Mouse (Mus musculus): ENCODE measurements at regions not wholly inside any gene's neighbourhood (a gene's known extent, or its start where the extent isn't known, plus 50 kb on each side); places are given as distances from the start of the nearest gene placed in this dataset.

DNA sequence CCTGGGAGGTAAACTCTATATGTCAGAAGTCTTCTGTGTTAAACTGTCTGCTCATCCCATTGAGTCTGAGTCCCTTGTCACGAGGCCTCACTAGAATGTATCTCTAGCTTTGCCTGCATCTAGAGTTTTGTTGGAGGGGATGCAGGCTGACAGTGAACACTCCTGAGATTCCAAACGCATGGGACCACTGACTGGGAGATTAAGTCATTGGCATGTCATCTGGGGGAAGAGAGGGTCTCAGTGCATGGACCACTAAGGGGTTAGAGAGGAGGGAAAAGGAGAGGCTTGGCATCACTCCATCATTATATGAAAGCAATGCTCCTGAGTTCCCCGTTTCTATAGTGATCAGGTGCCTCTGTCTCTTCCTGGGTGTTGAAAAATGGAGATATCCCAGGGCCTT lies 114.8 kb upstream of the Vangl1 start:
- intact Hi-C loops (cut with DNase I): no loop called here
- no peak for DNase-seq

- intact Hi-C loops (cut with DNase I): no loop called here
- DNase-seq: no peak
Observed at GRCm38 (mm10) chr3:102316151-102316550, 111.7 kb upstream of the Vangl1 start.

GRCm38 (mm10) chr3:102311482-102312225 lies 107.2 kb upstream of the Vangl1 start:
- intact Hi-C loops (cut with DNase I): loop anchor here (1.0 kb wide), 1 partner anchor 379 kb away; no protein-coding TSS in a partner anchor

DNA sequence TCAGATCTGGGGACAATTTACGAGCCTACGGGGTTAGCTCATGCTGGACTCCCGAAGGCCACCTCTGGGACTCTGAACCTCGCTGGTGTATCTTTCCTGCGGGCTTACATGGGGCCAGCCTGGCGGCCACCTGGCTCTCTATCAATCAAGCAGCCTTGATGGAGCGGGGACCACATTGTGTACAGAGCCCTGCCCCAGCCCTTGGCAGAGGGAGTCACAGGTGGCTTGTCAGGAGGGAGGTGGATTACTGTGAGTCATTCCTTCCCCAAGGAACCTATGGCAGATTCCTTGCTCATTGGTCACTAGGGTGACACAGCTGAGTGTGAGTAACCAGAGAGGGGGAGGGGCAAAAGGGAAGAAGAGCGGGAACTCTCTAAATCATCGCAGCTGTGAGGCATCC lies 105.8 kb upstream of the Vangl1 start:
- DNase-seq: no peak
- intact Hi-C loops (cut with DNase I): no loop called here

More at GRCm38 (mm10) chr3:102311482-102312225, 107.2 kb upstream of the Vangl1 start:
- peak in 1 of 2 experiments; percentile 19 for DNase-seq

DNA sequence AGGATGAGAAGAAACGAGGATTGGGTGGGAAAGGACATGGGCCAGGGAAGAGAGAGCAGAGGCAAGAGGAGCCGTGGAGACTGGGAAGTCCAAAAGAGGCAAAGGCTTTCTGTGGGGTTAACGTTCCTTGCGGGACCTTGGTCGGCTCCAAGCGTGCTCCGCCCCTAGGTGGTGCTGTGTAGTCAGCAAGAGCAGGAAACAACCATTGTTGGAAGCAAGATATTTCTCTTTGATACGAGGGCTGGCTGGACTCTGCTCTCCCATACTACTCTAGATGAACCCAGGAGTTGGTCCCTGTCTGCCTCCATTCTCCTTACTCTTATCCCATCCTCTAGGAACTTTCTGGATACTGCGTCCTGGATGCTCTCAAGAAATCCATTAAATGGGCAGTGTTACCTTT lies 105.3 kb upstream of the Vangl1 start:
- intact Hi-C loops (cut with DNase I): no loop called here
- DNase-seq: peak; percentile 69 to 77

DNA sequence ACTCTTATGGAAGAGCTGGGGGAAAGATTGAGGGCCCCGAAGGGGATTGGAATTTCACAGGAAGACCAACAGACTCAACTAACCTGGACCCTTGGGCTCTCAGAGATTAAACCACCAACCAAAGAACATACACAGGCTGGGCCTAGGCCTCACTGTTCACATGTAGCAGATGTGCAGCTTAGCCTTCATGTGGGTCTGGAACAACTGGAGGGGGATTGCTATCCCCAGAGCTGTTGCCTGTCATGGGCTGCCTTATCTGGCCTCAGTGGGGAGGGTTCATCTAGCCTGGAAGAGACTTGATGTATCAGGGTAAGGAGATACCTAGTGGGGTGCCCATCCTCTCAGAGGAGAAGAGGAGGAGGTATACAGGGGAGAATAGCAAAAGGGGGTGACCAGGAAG lies 103.2 kb upstream of the Vangl1 start:
- intact Hi-C loops (cut with DNase I): no loop called here
- no peak for DNase-seq

GRCm38 (mm10) chr3:102292385-102292784 lies 87.9 kb upstream of the Vangl1 start:
- no peak for DNase-seq
- intact Hi-C loops (cut with DNase I): no loop called here

GRCm38 (mm10) chr3:102281983-102282382 lies 77.5 kb upstream of the Vangl1 start:
- DNase-seq: no peak
- intact Hi-C loops (cut with DNase I): no loop called here

- no peak for DNase-seq
- intact Hi-C loops (cut with DNase I): no loop called here
Observed at GRCm38 (mm10) chr3:102276758-102277157, 72.3 kb upstream of the Vangl1 start.

- intact Hi-C loops (cut with DNase I): no loop called here
- DNase-seq: no peak
Observed at GRCm38 (mm10) chr3:102276283-102276682, 71.8 kb upstream of the Vangl1 start.

GRCm38 (mm10) chr3:102275256-102276022 lies 70.9 kb upstream of the Vangl1 start:
- intact Hi-C loops (cut with DNase I): no loop called here
- DNase-seq: peak; percentile 35 to 52

DNA sequence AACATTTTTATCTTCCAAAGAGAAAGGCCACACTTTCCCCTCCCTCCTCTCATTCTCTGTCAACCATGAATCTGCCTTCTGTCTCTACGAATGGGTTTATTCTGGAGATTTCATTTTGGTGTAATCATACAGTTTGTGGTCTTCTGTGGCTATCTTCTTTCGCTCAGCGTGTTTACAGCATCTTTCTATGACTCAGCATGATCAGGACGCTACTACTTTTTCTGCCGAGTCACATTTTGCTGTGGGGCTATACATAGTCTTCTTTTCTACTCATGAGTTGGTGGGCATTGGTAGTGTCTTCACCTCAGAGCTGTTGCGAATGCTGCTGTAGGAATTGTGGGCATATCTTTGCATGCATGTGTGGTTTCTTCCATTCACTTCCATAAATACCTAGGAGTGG lies 66.3 kb upstream of the Vangl1 start:
- DNase-seq: no peak
- intact Hi-C loops (cut with DNase I): no loop called here

DNA sequence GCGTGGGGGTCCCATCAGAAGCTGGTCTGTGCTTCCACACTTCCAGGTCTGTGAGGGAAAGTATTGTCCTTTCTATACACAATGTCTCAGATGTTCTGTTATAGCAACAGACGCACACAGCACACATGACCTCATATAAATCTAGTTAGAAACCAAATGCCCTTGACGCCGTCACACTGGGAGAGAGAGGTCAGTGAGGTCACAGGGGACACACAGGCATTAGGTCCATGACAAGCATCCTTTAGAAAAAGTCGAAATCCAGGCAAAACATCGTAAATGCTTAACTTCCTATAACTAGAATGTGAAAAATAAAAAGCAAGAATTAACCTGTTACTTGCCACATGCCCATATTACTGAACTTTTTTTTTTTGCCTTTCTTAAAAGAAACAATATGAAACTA lies 65.8 kb upstream of the Vangl1 start:
- intact Hi-C loops (cut with DNase I): no loop called here
- DNase-seq: no peak

- intact Hi-C loops (cut with DNase I): no loop called here
- no peak for DNase-seq
Observed at GRCm38 (mm10) chr3:102266136-102266535, 61.6 kb upstream of the Vangl1 start.

GRCm38 (mm10) chr3:102265146-102265545 lies 60.7 kb upstream of the Vangl1 start:
- intact Hi-C loops (cut with DNase I): no loop called here
- no peak for DNase-seq

DNA sequence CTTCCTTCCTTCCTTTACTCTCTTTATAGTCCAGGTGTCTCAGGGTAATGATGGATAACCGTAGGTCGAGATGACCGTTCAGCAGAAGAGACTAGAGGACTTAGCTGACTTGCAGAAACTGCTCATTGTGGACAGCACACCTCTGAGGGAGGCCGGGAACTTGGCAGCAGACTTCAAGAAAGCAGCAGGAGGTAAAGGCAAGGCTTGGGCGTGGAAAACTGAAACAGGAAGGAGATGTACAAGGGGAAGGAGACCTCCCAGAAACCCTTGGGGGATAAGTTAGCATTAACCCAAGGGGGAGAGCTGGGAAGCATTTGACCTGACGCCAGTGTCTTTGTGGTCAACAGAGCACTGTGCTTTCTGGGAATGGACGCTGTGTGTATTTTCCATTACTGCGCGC lies 58.8 kb upstream of the Vangl1 start:
- intact Hi-C loops (cut with DNase I): no loop called here
- DNase-seq: no peak

- DNase-seq: no peak
Observed at GRCm38 (mm10) chr3:102262665-102263064, 58.2 kb upstream of the Vangl1 start.

GRCm38 (mm10) chr3:102261517-102261916 lies 57.0 kb upstream of the Vangl1 start:
- intact Hi-C loops (cut with DNase I): no loop called here
- no peak for DNase-seq

More at GRCm38 (mm10) chr3:102262665-102263064, 58.2 kb upstream of the Vangl1 start:
- intact Hi-C loops (cut with DNase I): no loop called here

All from heart, postnatal 36 days (tissue).